Mouse (Mus musculus) lung, postnatal 0 days (tissue): ENCODE measurements at regions not wholly inside any gene's neighbourhood (a gene's known extent, or its start where the extent isn't known, plus 50 kb on each side); places are given as distances from the start of the nearest gene placed in this dataset.
"Not testable (repeated sequence)": the region's sequence is repeated elsewhere in the genome, so short reads cannot be mapped to it uniquely, and the experiment has no call there.

Experiments used
- ATAC-seq: fragments of 200-750 bp; cut with Nextera tagmentation; 2 replicates; pipeline ENCODE4 v1.8.0; 2017; ENCODE audit warnings: moderate library complexity
- DNase-seq: peaks from one replicate; pipeline ENCODE4 v3.0.0-alpha.2; 2016; ENCODE audit warnings: low spot score
- H3K27ac ChIP-seq: fragments of 300-500 bp; sonication (generic); 2 replicates; pipeline ENCODE4 v1.5.1; 2014; ENCODE audit warnings: antibody characterized with exemption, mild to moderate bottlenecking, low read length, mixed read lengths
- H3K27me3 ChIP-seq: fragments of 300-500 bp; sonication (generic); replicated peaks from 2 replicates; pipeline ENCODE4 v1.6.1; 2014; ENCODE audit warnings: low read length, mixed read lengths; ENCODE audit not compliant: insufficient read depth
- H3K36me3 ChIP-seq: fragments of 300-500 bp; sonication (generic); 2 replicates; pipeline ENCODE4 v1.6.1; 2014; ENCODE audit warnings: low read length, mixed read lengths; ENCODE audit not compliant: insufficient read depth
- H3K4me1 ChIP-seq: fragments of 300-500 bp; sonication (generic); 2 replicates; pipeline ENCODE4 v1.6.1; 2014; ENCODE audit warnings: antibody characterized with exemption, low read depth, low read length, mixed read lengths; ENCODE audit not compliant: insufficient read depth
- H3K4me2 ChIP-seq: fragments of 300-500 bp; sonication (generic); replicated peaks from 2 replicates; pipeline ENCODE4 v1.6.1; 2014; ENCODE audit warnings: low read depth, mild to moderate bottlenecking, low read length, moderate library complexity, mixed read lengths
- H3K4me3 ChIP-seq: fragments of 300-500 bp; sonication (generic); 2 replicates; pipeline ENCODE4 v1.5.1; 2014; ENCODE audit warnings: low read depth, low read length
- H3K9ac ChIP-seq: fragments of 300-500 bp; sonication (generic); replicated peaks from 2 replicates; pipeline ENCODE4 v1.6.1; 2014; ENCODE audit warnings: low read depth, mild to moderate bottlenecking
- H3K9me3 ChIP-seq: fragments of 300-500 bp; sonication (generic); 2 replicates; pipeline ENCODE4 v1.6.1; 2016; ENCODE audit warnings: low read length, mixed read lengths
- CTCF ChIP-seq: IDR thresholded peaks from 2 replicates; pipeline ENCODE4 v1.5.1; 2016; ENCODE audit warnings: antibody characterized with exemption, mild to moderate bottlenecking
- EP300 ChIP-seq: IDR thresholded peaks from 2 replicates; pipeline ENCODE4 v1.6.1; 2016; ENCODE audit warnings: antibody characterized with exemption, mild to moderate bottlenecking, control low read depth
- WGBS: fragments of 180-500 bp; shearing (Covaris S2); extraction: QIAGEN DNeasy Blood & Tissue Kit; methylation state at CpG from one replicate; pipeline ENCODE4 v1.1.7; 2014; 5-methylcytosine and 5-hydroxymethylcytosine counted together

DNA sequence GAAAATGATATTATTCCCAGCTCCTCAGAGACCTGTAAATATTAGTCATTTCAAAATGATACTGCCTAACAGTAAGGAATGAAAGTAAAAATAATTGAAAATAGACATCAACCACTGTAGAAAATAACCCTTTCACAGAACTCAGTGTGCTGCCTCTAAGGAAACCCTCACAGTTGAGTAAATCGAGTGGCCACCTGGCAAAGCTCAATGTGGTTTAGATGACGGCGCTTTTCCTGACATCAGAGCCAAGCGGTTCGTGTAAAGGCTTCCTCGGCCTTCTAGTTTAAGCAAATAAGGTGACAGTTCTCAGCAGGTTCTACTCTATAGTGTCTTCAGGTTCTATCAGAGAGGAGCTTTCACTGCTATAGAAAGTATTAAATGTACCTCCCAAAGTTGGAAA is 379.9 kb upstream of the Nova1 start:
- no peaks in the 10 kb centered on the region for H3K4me1 ChIP-seq
- no peak overlapping the region for H3K9ac ChIP-seq
- H3K4me3 ChIP-seq = no peak overlapping the region
- H3K36me3 ChIP-seq = no peaks in the 10 kb centered on the region
- ATAC-seq (no peak), DNase-seq (no peak)
- H3K4me2 ChIP-seq = no peak overlapping the region
- no peaks in the 10 kb centered on the region for H3K27me3 ChIP-seq
- H3K27ac ChIP-seq = no peak overlapping the region
- H3K9me3 ChIP-seq = no peaks in the 10 kb centered on the region
- WGBS = 53% methylated on average over 6 of the region's 6 CpGs
- TF ChIP-seq CTCF = no peak
- TF ChIP-seq EP300 = no peak

DNA sequence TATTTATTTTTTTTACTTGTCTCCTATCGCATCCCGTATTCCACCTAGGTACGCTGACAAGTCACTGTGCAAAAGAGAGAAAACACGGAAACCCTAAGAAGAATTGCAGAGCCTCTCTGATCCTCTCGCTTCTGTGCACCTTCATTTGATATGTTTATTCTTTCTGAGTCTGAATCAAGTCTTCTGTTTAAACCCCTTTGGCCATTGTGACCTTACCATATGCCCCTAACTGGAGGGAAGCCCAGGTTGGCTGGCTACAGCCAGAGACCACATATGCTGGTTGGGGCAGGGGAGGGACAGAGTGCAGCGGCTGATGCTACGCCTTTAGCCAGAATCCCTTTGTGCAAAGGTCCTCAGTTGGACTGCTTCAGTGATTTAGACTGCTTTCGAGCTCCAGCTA is 346.0 kb upstream of the Nova1 start:
- Histone ChIP-seq H3K9ac (no peak overlapping the region), H3K27ac (no peak overlapping the region), H3K4me2 (no peak overlapping the region; the same call in 1 of the 2 replicates), H3K4me3 (no peak overlapping the region), H3K27me3 (no peaks in the 10 kb centered on the region), H3K9me3 (no peaks in the 10 kb centered on the region), H3K36me3 (no peaks in the 10 kb centered on the region), H3K4me1 (no peaks in the 10 kb centered on the region)
- WGBS = 47% methylated on average over 8 of the region's 8 CpGs
- ATAC-seq (no peak), DNase-seq (no peak)
- no peak for TF ChIP-seq CTCF
- TF ChIP-seq EP300 = no peak

DNA sequence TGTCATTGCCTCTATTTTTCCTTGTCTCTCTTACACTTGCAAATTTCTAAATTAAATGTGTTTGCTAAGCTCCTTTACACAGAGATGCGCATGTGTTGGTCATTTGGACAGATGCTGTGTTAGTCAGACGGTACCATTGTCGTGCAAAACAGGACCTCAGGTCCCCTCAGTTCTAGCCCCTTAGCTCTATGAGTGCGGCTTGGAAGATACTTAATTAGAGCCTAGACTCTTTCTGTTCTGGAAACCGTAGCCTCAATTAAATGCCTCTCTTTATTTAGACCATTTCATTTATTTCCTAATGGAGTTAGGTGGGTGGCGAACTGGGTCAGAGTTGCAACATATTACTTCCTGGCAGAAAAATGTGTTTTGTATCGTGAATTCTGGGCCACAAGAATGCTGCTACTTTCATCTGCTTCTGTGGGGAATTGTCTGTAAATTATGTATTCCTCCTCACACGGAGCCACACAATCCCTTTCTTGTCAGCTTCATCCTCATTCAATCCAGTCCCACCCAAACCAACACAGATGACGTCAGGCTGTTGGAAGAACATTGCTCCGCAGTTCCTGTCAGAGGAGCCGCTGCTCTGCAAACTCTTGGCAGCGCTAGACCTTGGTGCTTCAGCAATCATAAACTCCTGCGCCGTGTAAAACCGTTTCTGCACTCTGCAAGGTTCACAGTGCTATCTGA is 345.4 kb upstream of the Nova1 start:
- peak; percentile 68 for DNase-seq

DNA sequence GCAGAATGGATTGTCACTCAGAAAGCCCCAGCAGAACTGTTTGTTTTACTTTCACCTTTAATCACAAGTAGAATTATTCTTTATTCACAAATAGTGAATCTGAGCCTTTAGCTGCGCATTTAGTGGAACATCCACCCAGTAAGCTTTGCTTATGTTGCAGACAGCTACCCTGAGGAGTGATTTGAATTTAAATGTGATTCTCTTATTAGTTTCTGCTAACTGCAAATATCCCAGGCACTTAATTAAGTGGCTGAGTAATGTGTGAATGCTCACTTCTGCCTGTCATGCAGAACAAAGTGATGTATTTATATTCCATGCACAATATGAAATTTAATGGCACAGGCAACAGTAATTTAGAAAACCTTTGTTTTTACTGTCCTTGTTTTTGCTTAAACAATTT is 344.4 kb upstream of the Nova1 start:
- no peaks in the 10 kb centered on the region for H3K27me3 ChIP-seq
- H3K36me3 ChIP-seq = no peaks in the 10 kb centered on the region
- H3K4me1 ChIP-seq = no peaks in the 10 kb centered on the region
- H3K27ac ChIP-seq = no peak overlapping the region
- WGBS = 20% methylated on average over 1 of the region's 1 CpGs
- ATAC-seq (no peak), DNase-seq (no peak)
- H3K9ac ChIP-seq = no peak overlapping the region
- no peaks in the 10 kb centered on the region for H3K9me3 ChIP-seq
- no peak overlapping the region for H3K4me3 ChIP-seq
- no peak for TF ChIP-seq CTCF
- no peak for TF ChIP-seq EP300
- H3K4me2 ChIP-seq = no peak overlapping the region

More for the DNA sequence above, 345.4 kb upstream of the Nova1 start:
- Histone ChIP-seq H3K27me3 (no peaks in the 10 kb centered on the region), H3K9ac (no peak overlapping the region), H3K27ac (no peak overlapping the region), H3K4me3 (no peak overlapping the region), H3K9me3 (no peaks in the 10 kb centered on the region), H3K4me2 (peak overlapping the region; percentile 32; the same call in 1 of the 2 replicates), H3K4me1 (no peaks in the 10 kb centered on the region), H3K36me3 (no peaks in the 10 kb centered on the region)
- ATAC-seq = peak; percentile 71
- WGBS = 23% methylated on average over 15 of the region's 15 CpGs
- TF ChIP-seq EP300 = no peak
- no peak for TF ChIP-seq CTCF

DNA sequence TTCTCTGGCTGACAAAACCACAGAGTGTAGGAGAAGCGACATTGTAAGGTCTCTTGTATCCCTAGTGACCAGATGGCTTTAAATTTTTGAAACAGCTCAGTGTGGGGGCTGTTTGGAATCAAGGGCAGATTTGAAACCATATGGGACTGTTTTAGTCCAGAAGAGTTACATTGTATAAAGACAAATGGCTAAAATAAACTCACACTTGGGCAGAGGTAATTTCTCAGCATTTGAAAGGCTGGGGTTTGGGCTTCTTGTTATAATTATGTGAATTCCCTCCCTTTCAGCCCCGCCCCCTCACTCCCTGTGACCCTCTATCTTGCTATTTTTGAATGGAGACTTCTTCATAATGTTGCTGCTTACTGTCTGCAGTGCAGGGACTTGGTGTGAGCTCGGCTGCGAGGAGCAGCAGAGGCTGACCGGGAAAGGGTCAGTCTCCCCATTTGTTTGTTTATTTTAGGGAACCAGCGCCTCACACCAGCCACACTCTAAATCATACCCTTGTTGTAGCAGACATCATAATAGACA is 344.0 kb upstream of the Nova1 start:
- Histone ChIP-seq H3K4me3 (no peak overlapping the region), H3K4me2 (no peak overlapping the region), H3K27me3 (no peaks in the 10 kb centered on the region), H3K4me1 (no peaks in the 10 kb centered on the region), H3K36me3 (no peaks in the 10 kb centered on the region), H3K9ac (no peak overlapping the region), H3K27ac (no peak overlapping the region), H3K9me3 (no peaks in the 10 kb centered on the region)
- DNase-seq = no peak
- TF ChIP-seq CTCF (no peak), EP300 (no peak)
- no peak for ATAC-seq
- WGBS = 12% methylated on average over 6 of the region's 6 CpGs

DNA sequence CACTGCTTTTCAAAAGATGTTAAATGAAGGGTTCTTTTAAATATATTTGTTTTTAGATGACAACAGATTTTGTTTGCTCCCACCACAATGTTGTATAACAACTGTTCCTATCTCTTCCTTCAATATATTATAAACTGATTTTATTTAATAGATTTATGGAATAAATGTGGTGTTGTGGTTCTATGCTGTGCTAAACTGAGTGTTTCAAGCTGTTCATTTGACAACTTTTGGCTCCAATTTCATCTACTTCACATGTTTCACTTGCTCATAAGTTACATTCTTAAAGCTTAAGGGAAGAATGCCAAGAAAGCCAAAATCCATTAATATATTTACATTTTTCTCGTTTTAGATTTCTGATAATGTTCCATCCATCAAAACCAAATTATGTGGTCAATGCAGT is 341.9 kb upstream of the Nova1 start:
- H3K27ac ChIP-seq = no peak overlapping the region
- H3K4me1 ChIP-seq = no peaks in the 10 kb centered on the region
- H3K27me3 ChIP-seq = no peaks in the 10 kb centered on the region
- H3K4me2 ChIP-seq = no peak overlapping the region
- DNase-seq = peak; percentile 5
- H3K36me3 ChIP-seq = no peaks in the 10 kb centered on the region
- TF ChIP-seq CTCF = no peak
- no peak for TF ChIP-seq EP300
- ATAC-seq = no peak
- H3K9ac ChIP-seq = no peak overlapping the region
- H3K9me3 ChIP-seq = no peaks in the 10 kb centered on the region
- H3K4me3 ChIP-seq = no peak overlapping the region
- WGBS = 33% methylated on average over 1 of the region's 1 CpGs

DNA sequence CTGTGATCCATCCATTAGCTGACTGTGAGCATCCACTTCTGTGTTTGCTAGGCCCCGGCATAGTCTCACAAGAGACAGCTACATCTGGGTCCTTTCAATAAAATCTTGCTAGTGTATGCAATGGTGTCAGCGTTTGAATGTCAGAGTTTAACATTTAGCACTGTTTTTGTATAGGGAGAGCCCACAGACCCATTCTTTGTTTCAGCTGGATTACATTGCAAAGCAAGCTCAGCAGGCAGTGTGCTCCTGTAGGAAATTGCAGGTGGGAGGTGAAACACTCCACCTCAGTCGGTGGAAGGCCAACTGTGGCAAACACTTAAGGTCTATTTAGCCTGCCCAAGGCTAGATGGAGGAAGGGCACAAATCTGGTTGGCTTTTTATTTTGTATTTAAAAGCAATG is 337.2 kb upstream of the Nova1 start:
- WGBS = 19% methylated on average over 2 of the region's 3 CpGs
- H3K27ac ChIP-seq, H3K36me3 ChIP-seq, H3K9ac ChIP-seq, H3K4me1 ChIP-seq, DNase-seq, H3K27me3 ChIP-seq, H3K9me3 ChIP-seq, H3K4me2 ChIP-seq, H3K4me3 ChIP-seq, ATAC-seq: not testable (repeated sequence)
